Mouse (Mus musculus) E14TG2a.4 (cell line): Measurements from ENCODE around the gene Mpig6b.

Source experiments
- CTCF ChIP-seq: conservative IDR thresholded peaks from 2 replicates; pipeline ENCODE4 v1.5.1; 2014; ENCODE audit warnings: low read length
- NANOG ChIP-seq: IDR thresholded peaks from 2 replicates; pipeline ENCODE4 v1.6.1; 2014; ENCODE audit warnings: borderline replicate concordance, low read length, mixed read lengths
- POU5F1 ChIP-seq: IDR thresholded peaks from 2 replicates; pipeline ENCODE4 v1.6.1; 2014; ENCODE audit warnings: low read length, borderline replicate concordance

DNA sequence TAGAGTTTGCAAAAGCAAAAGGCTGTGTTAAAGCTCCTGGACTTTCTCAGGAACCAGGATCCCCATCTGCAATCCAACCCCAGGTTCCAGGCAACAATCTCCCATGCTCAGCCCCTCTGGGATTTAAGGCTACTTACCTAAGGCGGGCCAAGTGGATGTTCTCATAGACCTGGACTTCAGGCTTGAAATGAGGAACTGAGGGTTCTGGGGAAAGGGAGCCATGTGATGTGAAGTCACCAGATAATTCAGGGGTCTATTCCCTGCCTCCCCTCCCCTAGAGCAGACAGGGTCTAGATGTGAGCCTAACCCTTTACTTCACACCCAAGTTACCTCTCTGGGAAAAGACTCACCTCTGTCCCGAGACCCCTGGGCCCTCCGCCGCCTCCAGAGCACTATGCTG lies 14.7 kb upstream of the Mpig6b start:
- TF ChIP-seq CTCF (no peak), POU5F1 (no peak), NANOG (no peak)
